Mouse (Mus musculus) hindbrain, embryonic 15.5 days (tissue): ENCODE data around the gene Dennd5a. TPM values are rescaled to one million over a fixed set of nuclear protein-coding genes. Genes with fewer than 3 reads are reported as not detected.
"Not testable (repeated sequence)": the region's sequence is repeated elsewhere in the genome, so short reads cannot be mapped to it uniquely, and the experiment has no call there.

Experiments
- ATAC-seq: fragments of 200-750 bp; cut with Nextera tagmentation; 2 replicates; pipeline ENCODE4 v1.8.0; 2017; ENCODE audit warnings: low read depth, moderate number of reproducible peaks, moderate TSS enrichment; ENCODE audit not compliant: low FRiP score
- H3K27ac ChIP-seq: fragments of 300-500 bp; sonication (generic); replicated peaks from 2 replicates; pipeline ENCODE4 v1.5.1; 2015; ENCODE audit warnings: mild to moderate bottlenecking, inconsistent platforms
- H3K27me3 ChIP-seq: fragments of 300-500 bp; sonication (generic); 2 replicates; pipeline ENCODE4 v1.6.1; 2015; ENCODE audit warnings: control low read depth, inconsistent platforms
- H3K36me3 ChIP-seq: fragments of 300-500 bp; sonication (generic); 2 replicates; pipeline ENCODE4 v1.6.1; 2015; ENCODE audit warnings: control low read depth, inconsistent platforms
- H3K4me1 ChIP-seq: fragments of 300-500 bp; sonication (generic); replicated peaks from 2 replicates; pipeline ENCODE4 v1.6.1; 2015; ENCODE audit warnings: control low read depth, inconsistent platforms
- H3K4me2 ChIP-seq: fragments of 300-500 bp; sonication (generic); 2 replicates; pipeline ENCODE4 v1.6.1; 2015; ENCODE audit warnings: moderate library complexity, mild to moderate bottlenecking, inconsistent platforms
- H3K4me3 ChIP-seq: fragments of 300-500 bp; sonication (generic); 2 replicates; pipeline ENCODE4 v1.5.1; 2015; ENCODE audit warnings: mild to moderate bottlenecking, inconsistent platforms
- H3K9ac ChIP-seq: fragments of 300-500 bp; sonication (generic); 2 replicates; pipeline ENCODE4 v1.6.1; 2015; ENCODE audit warnings: inconsistent platforms
- H3K9me3 ChIP-seq: fragments of 300-500 bp; sonication (generic); 2 replicates; pipeline ENCODE4 v1.6.1; 2016; ENCODE audit warnings: control low read depth, inconsistent platforms
- WGBS: fragments of 180-500 bp; shearing (Covaris S2); methylation state at CpG from one replicate; pipeline ENCODE4 v1.1.7; 2015; 5-methylcytosine and 5-hydroxymethylcytosine counted together
- polyA plus RNA-seq: library from polyadenylated mRNA; unstranded; fragments of >200 nt; fragmentation: Nextera tagmentation; extraction: Ambion mirVana; gene quantifications from 2 replicates; pipeline ENCODE4 v1.2.1, GENCODE M21; 2015

The Dennd5a gene
- polyA plus RNA-seq = 44.6 TPM in 2 replicates

- H3K27me3 ChIP-seq = no peaks in the 10 kb centered on the region
- WGBS = under 1% methylated on average over 87 of the region's 107 CpGs
- H3K27ac ChIP-seq = peak within 1 kb of the TSS; percentile 92
- H3K9me3 ChIP-seq = no peaks in the 10 kb centered on the region
- H3K9ac ChIP-seq = peak within 1 kb of the TSS; percentile 90
- H3K4me3 ChIP-seq = peak within 1 kb of the TSS; percentile 82
- H3K4me1 ChIP-seq = peaks cover 45% of the 10 kb centered on the region
- no peaks in the 10 kb centered on the region for H3K36me3 ChIP-seq
- ATAC-seq = peak; percentile 95
- H3K4me2 ChIP-seq = peak within 1 kb of the TSS; percentile 82
Observed at GRCm38 (mm10) chr7:109959716-109960612, at the start of gene Dennd5a. Gene Dennd5a, minus strand, starts transcription at chr7:109960470.

GRCm38 (mm10) chr7:110009084-110009483 lies 48.8 kb upstream of the Dennd5a start:
- Histone ChIP-seq H3K4me1 (no peaks in the 10 kb centered on the region), H3K27ac (no peak overlapping the region), H3K27me3 (no peaks in the 10 kb centered on the region), H3K4me2 (no peak overlapping the region), H3K9ac (no peak overlapping the region), H3K36me3 (no peaks in the 10 kb centered on the region), H3K9me3 (no peaks in the 10 kb centered on the region), H3K4me3 (no peak overlapping the region)
- 91% methylated on average over 6 of the region's 6 CpGs for WGBS
- ATAC-seq = no peak

GRCm38 (mm10) chr7:110008513-110008912 lies 48.2 kb upstream of the Dennd5a start:
- no peak overlapping the region for H3K4me3 ChIP-seq
- H3K27ac ChIP-seq = no peak overlapping the region
- H3K4me2 ChIP-seq = no peak overlapping the region
- 95% methylated on average over 1 of the region's 1 CpGs for WGBS
- H3K4me1 ChIP-seq = no peaks in the 10 kb centered on the region
- no peak overlapping the region for H3K9ac ChIP-seq
- H3K36me3 ChIP-seq = no peaks in the 10 kb centered on the region
- no peaks in the 10 kb centered on the region for H3K27me3 ChIP-seq
- ATAC-seq = no peak
- H3K9me3 ChIP-seq = no peaks in the 10 kb centered on the region

- Histone ChIP-seq H3K4me2 (no peak overlapping the region), H3K36me3 (no peaks in the 10 kb centered on the region), H3K9ac (no peak overlapping the region), H3K27ac (no peak overlapping the region), H3K27me3 (no peaks in the 10 kb centered on the region), H3K9me3 (no peaks in the 10 kb centered on the region), H3K4me1 (no peaks in the 10 kb centered on the region; the same call in 1 of the 2 replicates), H3K4me3 (no peak overlapping the region)
- no peak for ATAC-seq
- 84% methylated on average over 5 of the region's 5 CpGs for WGBS
Observed at GRCm38 (mm10) chr7:110006471-110007195, 46.4 kb upstream of the Dennd5a start.

GRCm38 (mm10) chr7:110005976-110006375 lies 45.7 kb upstream of the Dennd5a start:
- Histone ChIP-seq H3K27ac (no peak overlapping the region), H3K9ac (no peak overlapping the region), H3K4me1 (no peaks in the 10 kb centered on the region; the same call in 1 of the 2 replicates), H3K4me3 (no peak overlapping the region), H3K36me3 (no peaks in the 10 kb centered on the region), H3K4me2 (no peak overlapping the region), H3K9me3 (no peaks in the 10 kb centered on the region), H3K27me3 (no peaks in the 10 kb centered on the region)
- ATAC-seq = no peak

- Histone ChIP-seq H3K9me3 (no peaks in the 10 kb centered on the region), H3K36me3 (no peaks in the 10 kb centered on the region), H3K27me3 (no peaks in the 10 kb centered on the region), H3K4me3 (peak overlapping the region; percentile 26), H3K27ac (no peak overlapping the region), H3K4me1 (no peaks in the 10 kb centered on the region; the same call in 1 of the 2 replicates), H3K4me2 (peak overlapping the region; percentile 54), H3K9ac (peak overlapping the region; percentile 31; the same call in 1 of the 2 replicates)
- ATAC-seq = peak; percentile 56; the same call in 1 of the 2 replicates
- 17% methylated on average over 20 of the region's 20 CpGs for WGBS
Observed at GRCm38 (mm10) chr7:110002968-110003367, 42.7 kb upstream of the Dennd5a start.

GRCm38 (mm10) chr7:110002092-110002491 lies 41.8 kb upstream of the Dennd5a start:
- ATAC-seq = no peak

GRCm38 (mm10) chr7:109998388-109998787 lies 38.1 kb upstream of the Dennd5a start:
- H3K4me3 ChIP-seq = no peak overlapping the region
- WGBS = 82% methylated on average over 4 of the region's 4 CpGs
- H3K36me3 ChIP-seq = no peaks in the 10 kb centered on the region
- H3K27ac ChIP-seq = no peak overlapping the region
- H3K9ac ChIP-seq = no peak overlapping the region
- no peaks in the 10 kb centered on the region for H3K9me3 ChIP-seq
- no peak overlapping the region for H3K4me2 ChIP-seq
- ATAC-seq = no peak
- no peaks in the 10 kb centered on the region for H3K27me3 ChIP-seq
- no peaks in the 10 kb centered on the region; the same call in 1 of the 2 replicates for H3K4me1 ChIP-seq

More at GRCm38 (mm10) chr7:110002092-110002491, 41.8 kb upstream of the Dennd5a start:
- Histone ChIP-seq H3K27ac (no peak overlapping the region), H3K36me3 (no peaks in the 10 kb centered on the region), H3K9ac (no peak overlapping the region), H3K9me3 (no peaks in the 10 kb centered on the region), H3K4me2 (no peak overlapping the region), H3K4me1 (no peaks in the 10 kb centered on the region; the same call in 1 of the 2 replicates), H3K27me3 (no peaks in the 10 kb centered on the region), H3K4me3 (no peak overlapping the region)

GRCm38 (mm10) chr7:109993157-109993959 lies 33.1 kb upstream of the Dennd5a start:
- WGBS = 55% methylated on average over 2 of the region's 2 CpGs
- Histone ChIP-seq H3K9ac (no peak overlapping the region), H3K4me1 (no peaks in the 10 kb centered on the region), H3K9me3 (no peaks in the 10 kb centered on the region), H3K4me3 (no peak overlapping the region), H3K4me2 (no peak overlapping the region), H3K36me3 (no peaks in the 10 kb centered on the region), H3K27ac (no peak overlapping the region), H3K27me3 (no peaks in the 10 kb centered on the region)
- peak; percentile 69; the same call in 1 of the 2 replicates for ATAC-seq

- Histone ChIP-seq H3K9me3 (no peaks in the 10 kb centered on the region), H3K4me2 (no peak overlapping the region), H3K9ac (no peak overlapping the region), H3K27ac (no peak overlapping the region), H3K4me1 (peaks cover 3% of the 10 kb centered on the region; the same call in 1 of the 2 replicates), H3K4me3 (no peak overlapping the region), H3K27me3 (no peaks in the 10 kb centered on the region), H3K36me3 (no peaks in the 10 kb centered on the region)
- whole genome bisulfite sequencing = 97% methylated on average over 1 of the region's 1 CpGs
- ATAC-seq = no peak
Observed at GRCm38 (mm10) chr7:109991286-109991685, 31.0 kb upstream of the Dennd5a start.

- H3K9me3 ChIP-seq, H3K36me3 ChIP-seq, ATAC-seq, H3K27me3 ChIP-seq: not testable (repeated sequence)
- H3K9ac ChIP-seq = peak within 1 kb of the TSS; percentile 60
- peak within 1 kb of the TSS; percentile 59 for H3K4me3 ChIP-seq
- peaks cover 21% of the 10 kb centered on the region for H3K4me1 ChIP-seq
- peak within 1 kb of the TSS; percentile 71 for H3K4me2 ChIP-seq
- WGBS = 36% methylated on average over 6 of the region's 6 CpGs
- peak within 1 kb of the TSS; percentile 84 for H3K27ac ChIP-seq
Observed at GRCm38 (mm10) chr7:109986775-109987174, 26.5 kb upstream of the Dennd5a start, which contains the start of gene Tmem41b. Gene Tmem41b, minus strand, starts transcription at chr7:109986929.
